Mouse (Mus musculus): Measurements from ENCODE around the gene Hnrnph3. TPM values are rescaled to one million over a fixed set of nuclear protein-coding genes. Genes with fewer than 3 reads are reported as not detected.

Hnrnph3 gene
- 6.5 and 6.9 TPM in 2 replicates for polyA plus RNA-seq (2012; ENCODE audit: low replicate concordance)

DNA sequence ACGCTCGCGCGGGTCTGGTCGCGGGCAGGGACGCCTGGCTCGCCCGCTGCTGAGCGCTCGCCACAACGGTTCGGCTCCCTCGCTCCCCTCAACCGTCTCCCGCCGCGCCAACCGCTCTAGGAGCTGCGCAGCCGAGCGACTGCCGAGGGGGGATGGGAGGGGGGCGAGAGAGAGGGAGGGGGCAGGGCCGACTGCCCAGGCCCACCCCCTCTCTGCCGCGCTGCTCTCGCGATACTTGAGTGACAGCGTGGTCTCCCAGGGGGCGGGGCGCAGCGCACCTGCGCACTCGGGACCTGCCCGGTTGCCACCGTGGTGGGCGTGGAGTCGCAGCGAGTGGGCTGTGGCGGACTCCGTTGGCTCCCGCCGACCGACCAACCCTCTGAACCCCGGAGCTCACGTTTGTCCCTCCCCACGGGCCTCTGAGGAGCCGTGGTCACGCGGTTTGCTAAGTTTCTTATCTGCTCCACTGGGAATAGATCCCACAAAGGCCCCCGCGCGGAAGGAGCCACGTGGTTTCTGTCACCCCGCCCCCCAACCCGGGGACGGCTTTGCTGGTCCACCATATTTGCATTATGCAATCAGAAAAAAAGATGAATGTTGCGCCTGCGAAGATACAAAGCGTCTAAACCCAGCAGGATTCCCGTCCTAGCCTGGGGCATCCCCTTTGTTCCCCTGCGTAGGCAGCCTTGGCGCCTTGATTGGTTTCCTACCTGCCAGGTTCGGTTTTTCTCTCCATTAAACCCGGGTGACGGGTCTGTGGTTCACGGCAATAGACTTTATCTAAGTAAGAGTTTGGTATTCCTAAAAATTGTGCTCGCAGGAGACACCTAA, at the start of gene Hnrnph3, which contains the start of gene Pbld2:
Hnrnph3 (minus strand) TSS at position 469 of the 831 bp plus-strand sequence.
Pbld2 (plus strand) TSS at position 567 of the 831 bp plus-strand sequence.

GRCm38 (mm10) chr10:63059862-63060261, 35.8 kb upstream of the Hnrnph3 start, which contains the start of gene Pbld1:
Gene Pbld1, plus strand, starts transcription at chr10:63060162.

GRCm38 (mm10) chr10:62980039-62980954, 43.7 kb downstream of the Hnrnph3 start, which contains the start of gene Rufy2:
Gene Rufy2, plus strand, starts transcription at chr10:62980223.

Other genes starting within 250 kb of the Hnrnph3 start
- 0.74 and 8.3 TPM in 2 replicates for gene Ccar1, start 231.9 kb downstream of the Hnrnph3 start, polyA plus RNA-seq (2012; ENCODE audit: low replicate concordance)
- 0.23 TPM in 1 of 2 replicates, not detected in the other for gene Tet1, start 115.2 kb downstream of the Hnrnph3 start, polyA plus RNA-seq (2012; ENCODE audit: low replicate concordance)
- gene Slc25a16, start 103.6 kb downstream of the Hnrnph3 start, polyA plus RNA-seq (2012; ENCODE audit: low replicate concordance) = 12.8 and 16.9 TPM in 2 replicates
- gene Dna2, start 77.2 kb downstream of the Hnrnph3 start, polyA plus RNA-seq (2012; ENCODE audit: low replicate concordance) = 17.1 and 23.2 TPM in 2 replicates
- gene Rufy2, start 44.0 kb downstream of the Hnrnph3 start, polyA plus RNA-seq (2012; ENCODE audit: low replicate concordance) = 0.46 and 0.79 TPM in 2 replicates
- not detected in 2 replicates for gene Pbld2, start 98 bp upstream of the Hnrnph3 start, polyA plus RNA-seq (2012; ENCODE audit: low replicate concordance)
- gene Pbld1, start 35.9 kb upstream of the Hnrnph3 start, polyA plus RNA-seq (2012; ENCODE audit: low replicate concordance) = 0.16 TPM in 1 of 2 replicates, not detected in the other
- gene Atoh7, start 75.4 kb upstream of the Hnrnph3 start, polyA plus RNA-seq (2012; ENCODE audit: low replicate concordance) = not detected in 2 replicates
- gene Mypn, start 179.7 kb upstream of the Hnrnph3 start, polyA plus RNA-seq (2012; ENCODE audit: low replicate concordance) = not detected in 2 replicates
- gene Herc4, start 219.6 kb upstream of the Hnrnph3 start, polyA plus RNA-seq (2012; ENCODE audit: low replicate concordance) = 18.2 and 18.3 TPM in 2 replicates